In the genomic region with DNA sequence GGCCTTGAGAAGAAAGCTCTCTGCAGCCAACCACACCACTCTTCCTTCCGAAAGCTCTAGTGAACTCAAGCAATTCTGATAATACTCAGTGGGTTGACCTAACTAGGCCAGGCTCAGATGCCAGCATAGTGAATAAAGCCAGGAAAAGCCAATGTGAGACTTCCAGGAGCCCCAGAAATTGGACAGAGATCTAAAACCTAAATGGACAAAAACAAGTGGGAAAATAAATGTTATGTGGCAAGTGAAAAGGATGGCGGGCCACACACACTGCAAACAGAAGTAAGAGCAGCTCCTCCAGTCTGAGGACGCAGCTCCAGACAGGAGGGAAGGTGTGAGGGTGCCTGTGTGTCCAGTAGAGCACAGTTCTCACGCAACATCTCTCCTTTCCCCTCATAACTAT, we compare ENCODE assay signal across 22 mouse cellular contexts. TPM values are rescaled to one million over a fixed set of nuclear protein-coding genes. Genes with fewer than 3 reads are reported as not detected.
A peak's percentile ranks its signal among the peaks of the same experiment; 100 is the strongest.
DNase-seq lines count a peak whose midpoint lies in the region; ATAC-seq and TF ChIP-seq lines count a peak whose summit lies in the region.
"Had no signal": no experiment of that assay in that cellular context is flagged by ENCODE, and none has a peak within 500 bp of the region (broad histone marks: within the 10 kb centered on the region; RNA-seq: fewer than 3 reads in every experiment).

No protein-coding gene starts in this region.

- no peak overlapping the region for H3K4me2 ChIP-seq in hindbrain, embryonic 12.5 days (replicated peaks)
- no peak overlapping the region for H3K4me2 ChIP-seq in midbrain, embryonic 14.5 days (ENCODE audit: low read length)
- H3K4me2 ChIP-seq: embryonic facial prominence, embryonic 12.5 days; intestine, embryonic 15.5 days had no signal

- peak; percentile 6 to 54 for DNase-seq in cerebellum, postnatal 14 days
- no peak for DNase-seq in hindbrain, embryonic 10.5 days (ENCODE audit: low spot score)
- no peak for DNase-seq in midbrain, embryonic 10.5 days (ENCODE audit: low spot score)
- DNase-seq in midbrain, embryonic 14.5 days = no peak
- peak; percentile 3 for DNase-seq in brain, embryonic 14.5 days (ENCODE audit: low read depth)
- DNase-seq: adrenal gland, postnatal 14 days; cerebellum, adult 11-12 months; cerebellum, adult 9-11 months; forebrain, postnatal 0 days; gastrocnemius, adult 2 months; gastrocnemius, postnatal 25 days; heart, postnatal 10 days; heart, postnatal 4 days; kidney, adult 18-20 months had no signal

- H3K27me3 ChIP-seq in hindbrain, embryonic 10.5 days (ENCODE audit: insufficient read depth, poor library complexity, severe bottlenecking) = no peaks in the 10 kb centered on the region
- H3K27me3 ChIP-seq in hindbrain, embryonic 12.5 days = no peaks in the 10 kb centered on the region
- H3K27me3 ChIP-seq in midbrain, embryonic 10.5 days (ENCODE audit: low read depth, poor library complexity, severe bottlenecking) = no peaks in the 10 kb centered on the region
- H3K27me3 ChIP-seq in midbrain, embryonic 14.5 days (ENCODE audit: control insufficient read depth, insufficient read depth, low read length) = no peaks in the 10 kb centered on the region
- H3K27me3 ChIP-seq: embryonic facial prominence, embryonic 12.5 days; intestine, embryonic 15.5 days had no signal

- no peak for TF ChIP-seq POLR2A in brain, embryonic 14.5 days (IDR thresholded peaks at IDR 0.05; ENCODE audit: borderline replicate concordance, extremely low read depth, insufficient read depth, insufficient read length, poor library complexity, severe bottlenecking)

- peak overlapping the region; percentile 70 for H3K27ac ChIP-seq in hindbrain, embryonic 10.5 days
- no peak overlapping the region for H3K27ac ChIP-seq in hindbrain, embryonic 12.5 days
- H3K27ac ChIP-seq in midbrain, embryonic 10.5 days (replicated peaks) = peak overlapping the region; percentile 67
- H3K27ac ChIP-seq in midbrain, embryonic 14.5 days (replicated peaks; ENCODE audit: low read depth, low read length) = no peak overlapping the region
- H3K27ac ChIP-seq: embryonic facial prominence, embryonic 12.5 days; gastrocnemius, adult 2 months; intestine, embryonic 15.5 days had no signal

- no peak for ATAC-seq in cerebellum, adult (ENCODE audit: insufficient number of reproducible peaks, low FRiP score, low TSS enrichment)
- ATAC-seq in hindbrain, embryonic 12.5 days (ENCODE audit: low FRiP score) = no peak
- ATAC-seq in midbrain, embryonic 14.5 days (ENCODE audit: low FRiP score, low TSS enrichment) = no peak
- ATAC-seq: forebrain, postnatal 0 days; intestine, embryonic 15.5 days had no signal

- WGBS in hindbrain, embryonic 10.5 days = 86% methylated on average over 4 of the region's 4 CpGs
- 80% methylated on average over 4 of the region's 4 CpGs for WGBS in hindbrain, embryonic 12.5 days
- 93% methylated on average over 4 of the region's 4 CpGs for WGBS in midbrain, embryonic 10.5 days
- 92% methylated on average over 4 of the region's 4 CpGs for WGBS in midbrain, embryonic 14.5 days

- no peak overlapping the region for H3K9ac ChIP-seq in hindbrain, embryonic 12.5 days
- no peak overlapping the region for H3K9ac ChIP-seq in midbrain, embryonic 14.5 days (replicated peaks; ENCODE audit: low read length)
- H3K9ac ChIP-seq: embryonic facial prominence, embryonic 12.5 days; forebrain, postnatal 0 days; intestine, embryonic 15.5 days had no signal

- no peak overlapping the region for H3K4me3 ChIP-seq in hindbrain, embryonic 10.5 days
- H3K4me3 ChIP-seq in hindbrain, embryonic 12.5 days = no peak overlapping the region
- no peak overlapping the region for H3K4me3 ChIP-seq in midbrain, embryonic 10.5 days
- no peak overlapping the region for H3K4me3 ChIP-seq in midbrain, embryonic 14.5 days (replicated peaks; ENCODE audit: low read depth, low read length)
- H3K4me3 ChIP-seq: embryonic facial prominence, embryonic 12.5 days; gastrocnemius, adult 2 months; intestine, embryonic 15.5 days had no signal

- no peaks in the 10 kb centered on the region for H3K9me3 ChIP-seq in hindbrain, embryonic 10.5 days
- no peaks in the 10 kb centered on the region for H3K9me3 ChIP-seq in hindbrain, embryonic 12.5 days (replicated peaks)
- H3K9me3 ChIP-seq in midbrain, embryonic 10.5 days (replicated peaks) = no peaks in the 10 kb centered on the region; the same call in 1 of the 2 replicates
- H3K9me3 ChIP-seq in midbrain, embryonic 14.5 days (ENCODE audit: control insufficient read depth, low read length) = no peaks in the 10 kb centered on the region
- H3K9me3 ChIP-seq: embryonic facial prominence, embryonic 12.5 days; intestine, embryonic 15.5 days had no signal

- TF ChIP-seq CTCF in brain, embryonic 14.5 days (IDR thresholded peaks at IDR 0.05; ENCODE audit: borderline replicate concordance, extremely low read depth, insufficient read depth, insufficient read length) = no peak

- no peaks in the 10 kb centered on the region for H3K36me3 ChIP-seq in hindbrain, embryonic 10.5 days
- no peaks in the 10 kb centered on the region for H3K36me3 ChIP-seq in hindbrain, embryonic 12.5 days
- no peaks in the 10 kb centered on the region for H3K36me3 ChIP-seq in midbrain, embryonic 10.5 days
- no peaks in the 10 kb centered on the region for H3K36me3 ChIP-seq in midbrain, embryonic 14.5 days (ENCODE audit: control insufficient read depth, insufficient read depth, low read length)
- H3K36me3 ChIP-seq: embryonic facial prominence, embryonic 12.5 days; intestine, embryonic 15.5 days had no signal

- H3K4me1 ChIP-seq in hindbrain, embryonic 10.5 days (replicated peaks) = no peaks in the 10 kb centered on the region
- H3K4me1 ChIP-seq in hindbrain, embryonic 12.5 days = no peaks in the 10 kb centered on the region
- peaks cover 3% of the 10 kb centered on the region; the same call in 1 of the 2 replicates for H3K4me1 ChIP-seq in midbrain, embryonic 10.5 days
- no peaks in the 10 kb centered on the region for H3K4me1 ChIP-seq in midbrain, embryonic 14.5 days (ENCODE audit: control insufficient read depth, insufficient read depth, low read length)
- H3K4me1 ChIP-seq: embryonic facial prominence, embryonic 12.5 days; intestine, embryonic 15.5 days had no signal

RNA-seq across cellular contexts. Expression of a gene that starts 26.7 kb away (rescaled TPM):
- polyA plus RNA-seq in hindbrain, embryonic 10.5 days (2016; fragmentation: Nextera tagmentation; extraction: Ambion mirVana) = not detected in 2 replicates
- polyA plus RNA-seq in hindbrain, embryonic 12.5 days (2016; fragmentation: Nextera tagmentation; extraction: Ambion mirVana) = not detected in 2 replicates
- polyA plus RNA-seq in midbrain, embryonic 10.5 days (2016; fragmentation: Nextera tagmentation; extraction: Ambion mirVana) = not detected in 2 replicates
- polyA plus RNA-seq in midbrain, embryonic 14.5 days (2014; fragmentation: Nextera tagmentation; extraction: Ambion mirVana) = not detected in 2 replicates
- polyA plus RNA-seq in brain, embryonic 14.5 days (2012; rRNA removed) = not detected in 2 replicates
- polyA plus RNA-seq: C2C12; cortical plate, adult 2 months; embryonic facial prominence, embryonic 12.5 days; forebrain, embryonic 11.5 days; forebrain, postnatal 0 days; heart, embryonic 14.5 days; intestine, embryonic 15.5 days had no signal

Comparison
In these comparisons a context has a peak if more than half of its experiments do, and no peak if none do; other contexts are left out.
1. H3K27ac ChIP-seq: peak in hindbrain, embryonic 10.5 days (single experiment) and midbrain, embryonic 10.5 days (single experiment); none in hindbrain, embryonic 12.5 days (single experiment) and midbrain, embryonic 14.5 days (single experiment).
2. DNase-seq: peak in cerebellum, postnatal 14 days (2 of 2) and brain, embryonic 14.5 days (single experiment); none in hindbrain, embryonic 10.5 days (single experiment), midbrain, embryonic 10.5 days (single experiment) and midbrain, embryonic 14.5 days (single experiment).